Mouse (Mus musculus): ENCODE measurements around the gene Defb48.

- TF ChIP-seq POLR2A (IDR thresholded peaks at IDR 0.05; ENCODE audit: borderline replicate concordance, insufficient read depth, low read length) (no peak), CTCF (IDR thresholded peaks at IDR 0.05; ENCODE audit: borderline replicate concordance, insufficient read depth, low read depth, low read length) (no peak)
These were observed 20.7 kb downstream of the Defb48 start for GRCm38 (mm10) chr14:62963632-62964031.

All from cerebellum, adult 2 months (tissue).